Mouse (Mus musculus): Measurements from ENCODE around the gene Lin54. TPM values are rescaled to one million over a fixed set of nuclear protein-coding genes. Genes with fewer than 3 reads are reported as not detected.

The Lin54 gene
- polyA plus RNA-seq, 1 experiment from 2014 or later: 11.7 TPM

DNA sequence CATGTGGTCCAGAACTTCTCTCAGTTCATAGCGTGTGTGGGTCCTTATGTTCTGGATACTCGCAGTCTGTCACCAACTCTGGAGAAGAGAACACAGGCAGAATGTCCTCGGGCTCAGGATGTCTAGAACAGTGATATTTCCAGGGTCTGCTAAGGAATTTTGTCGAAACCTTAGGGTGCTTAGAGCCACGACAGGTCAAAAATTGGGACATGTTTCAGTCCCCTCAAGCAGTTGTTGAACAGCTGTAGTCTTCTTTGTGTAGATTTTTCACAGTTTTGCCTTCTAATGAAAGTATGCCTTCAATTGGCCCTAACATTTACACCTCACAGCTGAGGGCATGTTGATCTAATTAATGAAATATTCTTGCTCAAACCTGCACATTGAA is 18.6 kb upstream of the Lin54 start:
- peak overlapping the region; percentile 75 for H3K4me2 ChIP-seq
- H3K27ac ChIP-seq: peak overlapping the region; percentile 86
- peak overlapping the region; percentile 86 for H3K9ac ChIP-seq
- H3K36me3 ChIP-seq: peaks cover 5% of the 10 kb centered on the region; the same call in 1 of the 2 replicates
- WGBS: 12% methylated on average over 5 of the region's 5 CpGs
- no peaks in the 10 kb centered on the region for H3K27me3 ChIP-seq
- H3K4me3 ChIP-seq (replicated peaks): peak overlapping the region; percentile 88
- ATAC-seq (replicated peaks; ENCODE audit: low FRiP score): 0 out of 2 replicates have a peak, but pooled peaks have one; percentile 5
- peaks cover 21% of the 10 kb centered on the region for H3K4me1 ChIP-seq
- H3K9me3 ChIP-seq (replicated peaks): no peaks in the 10 kb centered on the region

DNA sequence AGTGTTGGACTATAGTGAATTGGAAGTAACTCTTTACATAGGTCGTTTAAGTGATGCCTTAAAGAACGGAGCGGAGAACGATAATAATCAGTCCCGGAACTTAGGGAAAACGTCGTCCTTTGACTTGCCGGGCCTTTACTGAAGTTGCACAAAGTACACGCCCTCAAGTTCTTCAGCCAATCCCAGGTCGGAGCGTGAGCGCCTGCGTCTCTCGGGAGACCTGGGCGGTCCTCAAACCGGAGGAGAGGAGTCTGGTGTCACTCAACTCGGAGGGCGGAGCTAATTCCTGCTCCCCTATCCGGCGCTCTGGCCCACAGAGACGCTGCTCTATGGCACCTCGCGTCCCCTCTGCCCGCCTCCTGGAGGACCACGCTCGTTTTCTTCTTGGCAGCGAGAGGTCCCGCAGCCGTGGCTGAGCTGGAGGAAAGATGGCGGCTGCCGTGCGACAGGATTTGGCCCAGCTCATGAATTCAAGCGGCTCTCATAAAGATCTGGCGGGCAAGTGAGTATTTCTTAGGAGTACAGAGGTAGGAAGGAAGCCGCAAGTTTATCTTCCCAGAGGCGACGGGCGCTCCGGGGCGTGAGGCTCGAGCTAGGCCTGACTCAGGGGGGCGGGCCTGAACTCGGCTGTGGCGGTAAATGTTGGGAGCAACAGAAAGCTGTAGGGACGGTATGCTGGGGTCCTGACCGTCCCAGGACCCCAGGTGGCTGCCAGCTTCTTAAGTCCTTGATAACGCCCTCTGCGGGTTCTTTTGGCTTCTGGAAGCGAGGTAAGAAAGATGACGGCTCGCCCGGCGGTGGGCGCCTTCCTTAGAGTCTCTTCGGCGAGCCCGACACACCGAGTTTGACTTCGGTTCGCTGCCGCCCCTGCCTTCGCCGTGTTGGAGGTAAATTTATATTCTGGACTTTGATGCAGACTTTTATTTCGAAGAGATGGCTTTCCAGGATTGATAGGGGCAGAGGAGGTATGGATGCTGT is 17.9 kb upstream of the Lin54 start, which contains the start of gene Cops4:
Cops4 (plus strand) TSS at position 261 of the 978 bp plus-strand sequence.
- Histone ChIP-seq H3K36me3 (peaks cover 5% of the 10 kb centered on the region; the same call in 1 of the 2 replicates), H3K27me3 (no peaks in the 10 kb centered on the region)
- ATAC-seq (replicated peaks; ENCODE audit: low FRiP score): peak; percentile 100

GRCm38 (mm10) chr5:100512576-100512975 is 12.1 kb upstream of the Lin54 start:
- no peaks in the 10 kb centered on the region for H3K36me3 ChIP-seq
- no peaks in the 10 kb centered on the region for H3K9me3 ChIP-seq (replicated peaks)
- no peak for ATAC-seq (replicated peaks; ENCODE audit: low FRiP score)
- no peak overlapping the region for H3K27ac ChIP-seq
- H3K9ac ChIP-seq: no peak overlapping the region
- no peaks in the 10 kb centered on the region for H3K27me3 ChIP-seq
- H3K4me2 ChIP-seq: no peak overlapping the region
- peaks cover 7% of the 10 kb centered on the region for H3K4me1 ChIP-seq
- no peak overlapping the region for H3K4me3 ChIP-seq (replicated peaks)

More for the DNA sequence above, 17.9 kb upstream of the Lin54 start, which contains the start of gene Cops4:
- Histone ChIP-seq H3K4me3 (replicated peaks) (peak within 1 kb of the TSS; percentile 88), H3K4me2 (peak within 1 kb of the TSS; percentile 75), H3K9me3 (replicated peaks) (no peaks in the 10 kb centered on the region), H3K9ac (peak within 1 kb of the TSS; percentile 86), H3K4me1 (peaks cover 26% of the 10 kb centered on the region), H3K27ac (peak within 1 kb of the TSS; percentile 86)
- WGBS: under 1% methylated on average over 64 of the region's 64 CpGs

- H3K27me3 ChIP-seq: no peaks in the 10 kb centered on the region
- no peak overlapping the region for H3K9ac ChIP-seq
- H3K4me3 ChIP-seq (replicated peaks): no peak overlapping the region
- H3K9me3 ChIP-seq (replicated peaks): no peaks in the 10 kb centered on the region
- H3K4me2 ChIP-seq: no peak overlapping the region
- WGBS: 68% methylated on average over 11 of the region's 11 CpGs
- no peak overlapping the region for H3K27ac ChIP-seq
- ATAC-seq (replicated peaks; ENCODE audit: low FRiP score): no peak
- H3K36me3 ChIP-seq: no peaks in the 10 kb centered on the region
- 0 out of 2 replicates have a peak, but pooled peaks cover 5% of the 10 kb centered on the region for H3K4me1 ChIP-seq
These were observed 8.8 kb upstream of the Lin54 start for GRCm38 (mm10) chr5:100509247-100509646.

DNA sequence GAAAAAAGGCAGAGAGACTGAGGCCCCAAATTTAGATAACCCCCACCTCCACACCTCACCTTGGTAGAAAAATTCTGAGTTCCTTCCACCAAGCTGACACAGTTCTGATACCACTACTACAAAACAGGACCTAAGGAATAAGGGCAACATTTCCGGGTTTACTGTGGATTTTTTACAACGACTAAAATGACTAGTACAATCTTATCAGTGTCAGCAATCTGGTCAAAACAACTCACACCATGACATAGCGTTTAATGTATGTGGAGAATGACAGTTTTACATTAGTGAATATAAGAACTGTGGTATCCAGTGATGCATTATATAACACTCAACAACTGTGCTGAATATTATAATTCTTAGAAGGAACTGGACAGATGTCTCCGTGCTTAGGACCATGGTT is 828 bp upstream of the Lin54 start:
- no peaks in the 10 kb centered on the region for H3K36me3 ChIP-seq
- peak overlapping the region; percentile 95 for H3K4me2 ChIP-seq
- H3K27ac ChIP-seq: no peak overlapping the region; the same call in 1 of the 2 replicates
- no peaks in the 10 kb centered on the region for H3K9me3 ChIP-seq (replicated peaks)
- H3K27me3 ChIP-seq: no peaks in the 10 kb centered on the region
- H3K4me3 ChIP-seq (replicated peaks): peak overlapping the region; percentile 86
- H3K9ac ChIP-seq: no peak overlapping the region
- peaks cover 25% of the 10 kb centered on the region for H3K4me1 ChIP-seq
- ATAC-seq (replicated peaks; ENCODE audit: low FRiP score): no peak
- 70% methylated on average over 4 of the region's 4 CpGs for WGBS

DNA sequence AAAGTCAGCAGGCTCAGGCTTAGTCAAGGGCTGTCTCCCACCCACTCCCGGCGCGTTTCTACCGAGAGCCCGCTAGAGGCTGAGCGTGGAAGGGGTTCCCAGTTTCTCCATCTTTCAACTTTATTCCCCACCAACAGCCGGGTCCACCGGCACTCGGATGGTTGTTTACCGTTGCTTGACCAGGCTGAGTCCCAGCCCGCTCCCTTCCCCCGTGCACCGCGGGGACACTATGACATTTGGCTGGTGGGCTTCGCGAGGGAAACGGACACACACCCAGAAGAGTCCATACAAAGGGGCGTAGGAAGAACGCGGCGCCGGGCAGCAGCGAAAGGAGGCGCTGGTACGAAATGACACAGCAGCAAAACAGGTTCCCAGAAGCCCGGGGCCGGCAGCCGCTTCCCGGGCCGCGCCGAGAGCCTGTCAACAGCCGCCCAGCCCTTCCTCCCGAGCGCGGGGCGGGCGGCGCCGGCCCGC is 571 bp downstream of the Lin54 start:
- Histone ChIP-seq H3K4me1 (peaks cover 30% of the 10 kb centered on the region), H3K9ac (peak overlapping the region; percentile 61), H3K36me3 (no peaks in the 10 kb centered on the region), H3K27me3 (no peaks in the 10 kb centered on the region), H3K4me3 (replicated peaks) (peak overlapping the region; percentile 86), H3K27ac (peak overlapping the region; percentile 77), H3K9me3 (replicated peaks) (no peaks in the 10 kb centered on the region), H3K4me2 (peak overlapping the region; percentile 95)
- ATAC-seq (replicated peaks; ENCODE audit: low FRiP score): peak; percentile 31
- WGBS: under 1% methylated on average over 40 of the region's 41 CpGs

GRCm38 (mm10) chr5:100499243-100499642 is 1.2 kb downstream of the Lin54 start:
- WGBS: 19% methylated on average over 2 of the region's 2 CpGs

GRCm38 (mm10) chr5:100498436-100499180 is 1.8 kb downstream of the Lin54 start:
- ATAC-seq (replicated peaks; ENCODE audit: low FRiP score): peak; percentile 76
- Histone ChIP-seq H3K9ac (peak overlapping the region; percentile 79), H3K27me3 (no peaks in the 10 kb centered on the region), H3K27ac (peak overlapping the region; percentile 89), H3K4me1 (peaks cover 30% of the 10 kb centered on the region), H3K9me3 (replicated peaks) (no peaks in the 10 kb centered on the region), H3K36me3 (no peaks in the 10 kb centered on the region), H3K4me2 (peak overlapping the region; percentile 95), H3K4me3 (replicated peaks) (peak overlapping the region; percentile 86)
- WGBS: 1% methylated on average over 46 of the region's 46 CpGs

More at GRCm38 (mm10) chr5:100499243-100499642, 1.2 kb downstream of the Lin54 start:
- peaks cover 30% of the 10 kb centered on the region for H3K4me1 ChIP-seq
- no peaks in the 10 kb centered on the region for H3K27me3 ChIP-seq
- no peaks in the 10 kb centered on the region for H3K9me3 ChIP-seq (replicated peaks)
- ATAC-seq (replicated peaks; ENCODE audit: low FRiP score): no peak
- H3K36me3 ChIP-seq: no peaks in the 10 kb centered on the region
- H3K4me3 ChIP-seq (replicated peaks): peak overlapping the region; percentile 86
- peak overlapping the region; percentile 95 for H3K4me2 ChIP-seq
- H3K9ac ChIP-seq: peak overlapping the region; percentile 61
- H3K27ac ChIP-seq: peak overlapping the region; percentile 77

- WGBS: 21% methylated on average over 4 of the region's 4 CpGs
- no peak overlapping the region for H3K4me3 ChIP-seq (replicated peaks)
- H3K27ac ChIP-seq: 0 out of 2 replicates have a peak overlapping the region, but pooled peaks have one; percentile 33
These were observed 8.7 kb downstream of the Lin54 start for GRCm38 (mm10) chr5:100491704-100492103.

DNA sequence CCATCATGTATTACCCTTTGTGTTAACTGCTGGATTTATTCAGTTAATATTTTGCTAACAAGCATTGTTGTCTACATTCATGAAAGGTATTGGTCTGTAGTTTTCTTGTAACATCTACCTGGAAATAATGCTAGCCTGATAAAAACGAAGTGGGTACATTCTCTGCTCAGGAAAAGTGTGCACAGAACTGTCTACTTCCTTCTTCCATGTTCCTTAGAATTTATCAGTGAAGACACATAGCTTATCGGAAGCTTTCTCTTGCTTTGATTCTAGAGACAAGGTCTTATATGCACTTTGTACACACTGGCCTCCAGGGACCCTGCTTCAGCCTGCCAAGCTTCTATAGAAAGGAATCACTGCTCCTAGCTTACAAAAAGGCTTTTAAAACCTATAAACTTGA is 11.1 kb downstream of the Lin54 start:
- no peak overlapping the region for H3K27ac ChIP-seq
- H3K4me2 ChIP-seq: no peak overlapping the region
- H3K9ac ChIP-seq: no peak overlapping the region
- no peaks in the 10 kb centered on the region for H3K27me3 ChIP-seq
- peaks cover 12% of the 10 kb centered on the region for H3K36me3 ChIP-seq
- ATAC-seq (replicated peaks; ENCODE audit: low FRiP score): no peak
- WGBS: 76% methylated on average over 2 of the region's 2 CpGs
- H3K4me3 ChIP-seq (replicated peaks): no peak overlapping the region
- H3K9me3 ChIP-seq (replicated peaks): no peaks in the 10 kb centered on the region
- H3K4me1 ChIP-seq: peaks cover 22% of the 10 kb centered on the region

More at GRCm38 (mm10) chr5:100491704-100492103, 8.7 kb downstream of the Lin54 start:
- H3K4me1 ChIP-seq: peaks cover 27% of the 10 kb centered on the region
- H3K27me3 ChIP-seq: no peaks in the 10 kb centered on the region
- H3K9me3 ChIP-seq (replicated peaks): no peaks in the 10 kb centered on the region
- no peaks in the 10 kb centered on the region for H3K36me3 ChIP-seq
- peak; percentile 85 for ATAC-seq (replicated peaks; ENCODE audit: low FRiP score)
- no peak overlapping the region for H3K4me2 ChIP-seq
- no peak overlapping the region for H3K9ac ChIP-seq

DNA sequence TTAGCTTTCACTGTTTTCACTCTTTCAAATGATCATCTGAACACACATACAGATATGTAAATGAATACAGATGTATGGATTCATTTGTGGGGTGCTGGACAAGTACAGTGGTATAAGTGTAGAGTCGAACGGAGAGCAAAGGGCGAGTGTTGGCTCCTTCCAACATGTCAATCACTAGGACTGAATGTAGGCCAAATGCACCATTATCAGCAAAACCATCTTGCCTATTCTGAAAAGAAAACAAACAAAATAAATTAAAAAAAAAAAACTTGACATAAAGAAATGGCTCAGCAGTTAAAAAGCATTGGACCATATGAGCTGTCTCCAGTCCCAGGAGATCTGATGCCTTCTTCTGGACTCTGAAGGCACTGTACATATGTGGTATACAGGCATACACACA is 12.2 kb downstream of the Lin54 start:
- peaks cover 20% of the 10 kb centered on the region for H3K36me3 ChIP-seq
- no peak overlapping the region for H3K27ac ChIP-seq
- no peak overlapping the region for H3K4me2 ChIP-seq
- H3K9me3 ChIP-seq (replicated peaks): no peaks in the 10 kb centered on the region
- no peak overlapping the region for H3K9ac ChIP-seq
- H3K4me3 ChIP-seq (replicated peaks): no peak overlapping the region
- ATAC-seq (replicated peaks; ENCODE audit: low FRiP score): no peak
- 84% methylated on average over 3 of the region's 3 CpGs for WGBS
- H3K4me1 ChIP-seq: peaks cover 22% of the 10 kb centered on the region
- no peaks in the 10 kb centered on the region for H3K27me3 ChIP-seq
